ENCODE assay signal across 8 mouse cellular contexts in the genomic region with DNA sequence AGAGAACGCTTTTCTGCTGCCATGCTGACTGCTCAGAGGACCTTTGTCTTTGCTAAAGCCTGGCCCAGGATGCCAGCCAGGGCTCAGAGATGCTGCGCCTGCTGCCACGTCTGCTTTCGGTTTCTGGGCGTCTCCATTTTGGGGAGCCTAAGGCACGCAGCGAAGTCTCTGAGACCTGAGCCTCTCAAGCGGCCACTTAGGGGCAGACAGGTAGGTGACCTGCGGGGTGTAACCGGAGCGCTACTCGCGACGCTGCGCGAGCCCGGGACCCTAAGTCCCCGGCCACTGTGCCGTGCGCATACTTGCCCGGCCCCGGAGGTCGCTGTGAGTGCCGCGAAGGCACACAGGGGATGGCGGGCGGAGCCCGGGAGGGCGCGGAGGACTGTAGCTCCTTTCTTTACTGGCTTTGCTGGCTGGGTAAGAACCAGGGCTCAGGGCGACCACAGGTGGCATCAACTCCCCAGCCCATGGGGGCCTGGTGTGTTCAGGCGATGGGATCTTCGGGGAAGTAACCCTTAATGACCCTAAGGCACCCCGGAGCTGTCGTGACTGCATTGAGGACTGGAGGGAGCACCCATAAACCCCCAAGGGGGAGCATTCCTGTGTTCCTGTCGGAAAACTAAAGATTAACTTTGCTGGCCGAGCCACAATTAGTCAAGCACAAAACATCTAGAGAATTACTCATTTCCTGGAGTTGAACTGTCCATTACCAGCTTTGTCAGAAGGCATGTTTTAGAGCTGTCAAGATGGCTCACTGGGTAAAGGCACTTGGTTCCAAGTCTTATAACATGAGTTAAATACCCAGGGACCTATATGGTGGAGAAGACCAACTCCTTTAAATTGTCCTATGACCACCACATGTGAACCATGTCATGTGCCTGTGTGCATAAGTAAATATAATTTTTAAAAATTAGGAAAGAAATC. TPM values are rescaled to one million over a fixed set of nuclear protein-coding genes. Genes with fewer than 3 reads are reported as not detected.
DNase-seq lines count a peak whose midpoint lies in the region; ATAC-seq lines count a peak whose summit lies in the region.

No protein-coding gene starts in this region.

- 3% methylated on average over 37 of the region's 37 CpGs for WGBS in hindbrain, embryonic 12.5 days

- peak overlapping the region; percentile 79 for H3K4me2 ChIP-seq in hindbrain, embryonic 12.5 days (replicated peaks)

- peak; percentile 87 for DNase-seq in NIH3T3 (ENCODE audit: low read depth)
- DNase-seq in cerebellum, postnatal 10 days: peak; percentile 74 to 75
- DNase-seq in frontal cortex, postnatal 14 days (ENCODE audit: low spot score in 2 of 2): peak; percentile 27 to 29
- peak; percentile 17 for DNase-seq in left cerebral cortex, adult 11 months (ENCODE audit: low spot score)
- DNase-seq in lung, postnatal 4 days: peak; percentile 77 to 79
- peak; percentile 60 for DNase-seq in retina, postnatal 1 day
- peak; percentile 70 for DNase-seq in urinary bladder, adult 2 months (ENCODE audit: low spot score)

- no peak overlapping the region for H3K27ac ChIP-seq in hindbrain, embryonic 12.5 days

- no peaks in the 10 kb centered on the region for H3K4me1 ChIP-seq in hindbrain, embryonic 12.5 days

- H3K36me3 ChIP-seq in hindbrain, embryonic 12.5 days: no peaks in the 10 kb centered on the region

- H3K9me3 ChIP-seq in hindbrain, embryonic 12.5 days (replicated peaks): no peaks in the 10 kb centered on the region

- peak overlapping the region; percentile 67 for H3K9ac ChIP-seq in hindbrain, embryonic 12.5 days

- peak overlapping the region; percentile 55 for H3K4me3 ChIP-seq in hindbrain, embryonic 12.5 days

- 0 out of 2 replicates have a peak, but pooled peaks cover 3% of the 10 kb centered on the region for H3K27me3 ChIP-seq in hindbrain, embryonic 12.5 days

- peak; percentile 75 for ATAC-seq in hindbrain, embryonic 12.5 days (ENCODE audit: low FRiP score)

RNA-seq across cellular contexts. Expression of a gene that starts 43.0 kb away (rescaled TPM):
- polyA plus RNA-seq in hindbrain, embryonic 12.5 days (2016; fragmentation: Nextera tagmentation; extraction: Ambion mirVana): 0.13 TPM in 1 of 2 replicates, not detected in the other
- 0.66 and 0.83 TPM in 2 replicates for polyA plus RNA-seq in urinary bladder, adult 2 months (2012; rRNA removed)

RNA-seq across cellular contexts. Expression of a gene that starts 58.6 kb away (rescaled TPM):
- polyA plus RNA-seq in hindbrain, embryonic 12.5 days (2016; fragmentation: Nextera tagmentation; extraction: Ambion mirVana): 22.6 and 23.5 TPM in 2 replicates
- polyA plus RNA-seq in urinary bladder, adult 2 months (2012; rRNA removed): 41.1 and 43.4 TPM in 2 replicates

Comparison
In these comparisons a context has a peak if more than half of its experiments do, and no peak if none do; other contexts are left out.
1. DNase-seq: peak in every context shown above with its lines; median percentile 87 in NIH3T3; 78 in lung, postnatal 4 days; 74 in cerebellum, postnatal 10 days; 70 in urinary bladder, adult 2 months; 60 in retina, postnatal 1 day; 28 in frontal cortex, postnatal 14 days; 17 in left cerebral cortex, adult 11 months.